Mouse (Mus musculus): ENCODE data around the gene Bco2.

DNA sequence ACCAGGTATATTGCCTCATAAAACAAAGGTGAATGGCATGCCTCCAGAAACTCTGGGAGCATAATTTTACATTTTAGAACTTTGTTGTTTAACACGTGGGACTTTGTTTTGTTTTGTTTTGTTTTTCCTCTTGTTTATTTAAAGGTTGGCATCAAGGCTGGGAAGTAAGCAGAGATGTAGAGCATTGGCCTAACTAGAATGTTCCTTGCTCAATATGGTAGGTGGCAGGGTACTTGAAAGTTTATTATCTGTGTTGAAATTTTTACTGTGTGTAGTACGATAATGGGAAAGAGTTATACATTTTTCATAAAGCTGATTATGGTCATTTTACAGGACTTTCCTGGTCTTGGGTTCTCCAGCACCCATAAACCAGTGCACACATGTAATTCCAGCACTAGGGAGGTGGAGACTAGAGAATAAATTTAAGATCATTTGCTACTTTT, 7.0 kb upstream of the Bco2 start:
- TF ChIP-seq EP300 (optimal IDR thresholded peaks at IDR 0.05) (no peak), CTCF (IDR thresholded peaks at IDR 0.05; ENCODE audit: low read depth) (no peak)

Measured in stomach, postnatal 0 days (tissue).